ENCODE assay signal across 26 mouse cellular contexts in genomic region chr13:20211780-20212179, GRCm38 (mm10).
A peak's percentile ranks its signal among the peaks of the same experiment; 100 is the strongest.
DNase-seq lines count a peak whose midpoint lies in the region; ATAC-seq and TF ChIP-seq lines count a peak whose summit lies in the region.
"Had no signal": no experiment of that assay in that cellular context is flagged by ENCODE, and none has a peak within 500 bp of the region (broad histone marks: within the 10 kb centered on the region; RNA-seq: fewer than 3 reads in every experiment).

No protein-coding gene starts in this region.

- H3K9ac ChIP-seq in forebrain, embryonic 16.5 days (replicated peaks; ENCODE audit: low read depth, low read length) = no peak overlapping the region
- no peak overlapping the region for H3K9ac ChIP-seq in forebrain, embryonic 13.5 days
- H3K9ac ChIP-seq in lung, embryonic 14.5 days = no peak overlapping the region
- H3K9ac ChIP-seq: embryonic facial prominence, embryonic 15.5 days; heart, embryonic 13.5 days; hindbrain, embryonic 12.5 days had no signal

- DNase-seq in lung, embryonic 14.5 days = peak; percentile 69
- DNase-seq in lung, postnatal 25 days (ENCODE audit: low spot score) = no peak
- DNase-seq in lung, postnatal 10 days = peak; percentile 38
- no peak for DNase-seq in lung, postnatal 14 days
- DNase-seq in lung, postnatal 36 days = peak; percentile 42
- no peak for DNase-seq in spleen, postnatal 36 days (ENCODE audit: low spot score in 2 of 2)
- DNase-seq: adrenal gland, postnatal 36 days; cerebellum, adult 11 months; cerebellum, adult 8-10 months; cerebellum, postnatal 14 days; embryo, embryonic 11 days; gastrocnemius, postnatal 10 days; heart, adult 2 months; heart, postnatal 36 days had no signal

- no peak overlapping the region for H3K27ac ChIP-seq in forebrain, embryonic 16.5 days (ENCODE audit: low read length)
- no peak overlapping the region for H3K27ac ChIP-seq in forebrain, embryonic 13.5 days
- peak overlapping the region; percentile 60 for H3K27ac ChIP-seq in lung, embryonic 14.5 days (ENCODE audit: low read depth)
- H3K27ac ChIP-seq: embryonic facial prominence, embryonic 15.5 days; forebrain, embryonic 10.5 days; heart, adult 2 months; heart, embryonic 13.5 days; hindbrain, embryonic 12.5 days had no signal

- no peak for TF ChIP-seq CTCF in lung, embryonic 14.5 days (IDR thresholded peaks at IDR 0.05; ENCODE audit: low read depth)

- ATAC-seq in forebrain, embryonic 16.5 days = peak; percentile 30
- no peak for ATAC-seq in forebrain, embryonic 13.5 days
- peak; percentile 78 for ATAC-seq in lung, embryonic 14.5 days (ENCODE audit: insufficient read depth)
- ATAC-seq: activated CD4-positive, CD25-positive, alpha-beta regulatory T cell, adult 4 months; hindbrain, embryonic 16.5 days; inflammation-experienced regulatory T-cells, adult 6 months; Patski had no signal

- peaks cover 6% of the 10 kb centered on the region for H3K4me1 ChIP-seq in forebrain, embryonic 16.5 days (replicated peaks; ENCODE audit: control insufficient read depth, insufficient read depth, low read length)
- H3K4me1 ChIP-seq in forebrain, embryonic 13.5 days = no peaks in the 10 kb centered on the region
- H3K4me1 ChIP-seq in lung, embryonic 14.5 days (ENCODE audit: insufficient read depth) = no peaks in the 10 kb centered on the region
- H3K4me1 ChIP-seq: forebrain, embryonic 10.5 days; hindbrain, embryonic 12.5 days had no signal

- no peaks in the 10 kb centered on the region for H3K9me3 ChIP-seq in forebrain, embryonic 16.5 days (ENCODE audit: control insufficient read depth, low read length)
- no peaks in the 10 kb centered on the region for H3K9me3 ChIP-seq in forebrain, embryonic 13.5 days (replicated peaks)
- no peaks in the 10 kb centered on the region for H3K9me3 ChIP-seq in lung, embryonic 14.5 days (ENCODE audit: low read depth, low read length)
- H3K9me3 ChIP-seq: embryonic facial prominence, embryonic 15.5 days; forebrain, embryonic 10.5 days; heart, embryonic 13.5 days; hindbrain, embryonic 12.5 days had no signal

- H3K36me3 ChIP-seq in forebrain, embryonic 16.5 days (ENCODE audit: control insufficient read depth, insufficient read depth) = no peaks in the 10 kb centered on the region
- H3K36me3 ChIP-seq in forebrain, embryonic 13.5 days (ENCODE audit: poor library complexity, severe bottlenecking) = no peaks in the 10 kb centered on the region
- 0 out of 2 replicates have a peak, but pooled peaks cover 4% of the 10 kb centered on the region for H3K36me3 ChIP-seq in lung, embryonic 14.5 days (ENCODE audit: insufficient read depth)
- H3K36me3 ChIP-seq: embryonic facial prominence, embryonic 15.5 days; forebrain, embryonic 10.5 days; heart, embryonic 13.5 days; hindbrain, embryonic 12.5 days had no signal

- WGBS in forebrain, embryonic 16.5 days = 81% methylated on average over 5 of the region's 5 CpGs
- WGBS in forebrain, embryonic 13.5 days = 85% methylated on average over 5 of the region's 5 CpGs
- WGBS in lung, embryonic 14.5 days = 20% methylated on average over 5 of the region's 5 CpGs

- no peaks in the 10 kb centered on the region for H3K27me3 ChIP-seq in forebrain, embryonic 16.5 days (replicated peaks; ENCODE audit: control insufficient read depth, insufficient read depth, low read length)
- H3K27me3 ChIP-seq in forebrain, embryonic 13.5 days = no peaks in the 10 kb centered on the region
- H3K27me3 ChIP-seq in lung, embryonic 14.5 days (ENCODE audit: insufficient read depth, low read length) = no peaks in the 10 kb centered on the region
- H3K27me3 ChIP-seq: CH12.LX; embryonic facial prominence, embryonic 15.5 days; heart, embryonic 13.5 days; hindbrain, embryonic 12.5 days; Patski had no signal

- no peak overlapping the region for H3K4me3 ChIP-seq in forebrain, embryonic 16.5 days (replicated peaks; ENCODE audit: low read length)
- H3K4me3 ChIP-seq in forebrain, embryonic 13.5 days = no peak overlapping the region
- no peak overlapping the region for H3K4me3 ChIP-seq in lung, embryonic 14.5 days (ENCODE audit: low read depth, low read length)
- H3K4me3 ChIP-seq: embryonic facial prominence, embryonic 15.5 days; erythroblast, embryonic 14.5 days; forebrain, embryonic 10.5 days; heart, adult 2 months; heart, embryonic 13.5 days; hindbrain, embryonic 12.5 days had no signal

- H3K4me2 ChIP-seq in forebrain, embryonic 16.5 days (ENCODE audit: low read length) = no peak overlapping the region
- no peak overlapping the region for H3K4me2 ChIP-seq in forebrain, embryonic 13.5 days
- H3K4me2 ChIP-seq in lung, embryonic 14.5 days = no peak overlapping the region
- H3K4me2 ChIP-seq: embryonic facial prominence, embryonic 15.5 days; heart, embryonic 13.5 days; hindbrain, embryonic 12.5 days had no signal

Comparison
In these comparisons a context has a peak if more than half of its experiments do, and no peak if none do; other contexts are left out.
1. DNase-seq: peak in lung, embryonic 14.5 days (single experiment), lung, postnatal 10 days (single experiment) and lung, postnatal 36 days (single experiment); none in lung, postnatal 25 days (single experiment), lung, postnatal 14 days (single experiment) and spleen, postnatal 36 days (0 of 2).